Mouse (Mus musculus) liver, embryonic 13.5 days (tissue): Measurements from ENCODE around the gene Ncl. TPM values are rescaled to one million over a fixed set of nuclear protein-coding genes. Genes with fewer than 3 reads are reported as not detected.

Experiments
- ATAC-seq: fragments of 200-750 bp; cut with Nextera tagmentation; 2 replicates; pipeline ENCODE4 v1.8.0; 2017; ENCODE audit warnings: low read depth, mild to moderate bottlenecking, moderate number of reproducible peaks, moderate library complexity
- DNase-seq: peaks from one replicate; pipeline ENCODE4 v3.0.0; 2022
- H3K27ac ChIP-seq: fragments of 300-500 bp; sonication (generic); 2 replicates; pipeline ENCODE4 v1.5.1; 2015; ENCODE audit warnings: moderate library complexity, mild to moderate bottlenecking, inconsistent platforms
- H3K27me3 ChIP-seq: fragments of 300-500 bp; sonication (generic); 2 replicates; pipeline ENCODE4 v1.6.1; 2015; ENCODE audit warnings: mild to moderate bottlenecking, inconsistent platforms
- H3K36me3 ChIP-seq: fragments of 300-500 bp; sonication (generic); 2 replicates; pipeline ENCODE4 v1.6.1; 2015; ENCODE audit warnings: mild to moderate bottlenecking, inconsistent platforms
- H3K4me1 ChIP-seq: fragments of 300-500 bp; sonication (generic); replicated peaks from 2 replicates; pipeline ENCODE4 v1.6.1; 2015; ENCODE audit warnings: inconsistent platforms
- H3K4me2 ChIP-seq: fragments of 300-500 bp; sonication (generic); 2 replicates; pipeline ENCODE4 v1.6.1; 2015; ENCODE audit warnings: inconsistent platforms, mild to moderate bottlenecking, moderate library complexity
- H3K4me3 ChIP-seq: fragments of 300-500 bp; sonication (generic); replicated peaks from 2 replicates; pipeline ENCODE4 v1.5.1; 2015; ENCODE audit warnings: mild to moderate bottlenecking, inconsistent platforms
- H3K9ac ChIP-seq: fragments of 300-500 bp; sonication (generic); 2 replicates; pipeline ENCODE4 v1.6.1; 2015; ENCODE audit warnings: mild to moderate bottlenecking, inconsistent platforms
- H3K9me3 ChIP-seq: fragments of 300-500 bp; sonication (generic); replicated peaks from 2 replicates; pipeline ENCODE4 v1.6.1; 2016; ENCODE audit warnings: inconsistent platforms
- WGBS: fragments of 180-500 bp; shearing (Covaris S2); methylation state at CpG from one replicate; pipeline ENCODE4 v1.1.7; 2015; ENCODE audit not compliant: insufficient replicate concordance; 5-methylcytosine and 5-hydroxymethylcytosine counted together
- polyA plus RNA-seq: library from polyadenylated mRNA; unstranded; fragments of >200 nt; fragmentation: Nextera tagmentation; extraction: Ambion mirVana; gene quantifications from 2 replicates; pipeline ENCODE4 v1.2.1, GENCODE M21; 2015

The Ncl gene
- polyA plus RNA-seq, 1 experiment from 2014 or later: 423 TPM

GRCm38 (mm10) chr1:86312269-86312668 lies 46.9 kb downstream of the Ncl start:
- Histone ChIP-seq H3K27me3 (no peaks in the 10 kb centered on the region), H3K9me3 (no peaks in the 10 kb centered on the region), H3K36me3 (no peaks in the 10 kb centered on the region), H3K9ac (no peak overlapping the region), H3K4me1 (peaks cover 54% of the 10 kb centered on the region), H3K4me3 (no peak overlapping the region), H3K4me2 (peak overlapping the region; percentile 30; the same call in 1 of the 2 replicates), H3K27ac (peak overlapping the region; percentile 78)
- DNase-seq: peak; percentile 83
- WGBS: 43% methylated on average over 3 of the region's 3 CpGs
- ATAC-seq: peak; percentile 98

- Histone ChIP-seq H3K36me3 (no peaks in the 10 kb centered on the region), H3K9me3 (no peaks in the 10 kb centered on the region), H3K9ac (no peak overlapping the region), H3K4me1 (peaks cover 56% of the 10 kb centered on the region), H3K27me3 (no peaks in the 10 kb centered on the region), H3K27ac (peak overlapping the region; percentile 66), H3K4me2 (no peak overlapping the region), H3K4me3 (no peak overlapping the region)
- DNase-seq: no peak
- 65% methylated on average over 10 of the region's 10 CpGs for WGBS
- no peak for ATAC-seq
Measured at GRCm38 (mm10) chr1:86311467-86312005, 47.7 kb downstream of the Ncl start.

- H3K27ac ChIP-seq: no peak overlapping the region
- DNase-seq (no peak), ATAC-seq (no peak)
- H3K4me3 ChIP-seq: no peak overlapping the region
- WGBS: 73% methylated on average over 15 of the region's 15 CpGs
- no peak overlapping the region for H3K9ac ChIP-seq
- no peaks in the 10 kb centered on the region for H3K36me3 ChIP-seq
- no peaks in the 10 kb centered on the region for H3K9me3 ChIP-seq
- peaks cover 56% of the 10 kb centered on the region for H3K4me1 ChIP-seq
- H3K27me3 ChIP-seq: no peaks in the 10 kb centered on the region
- no peak overlapping the region for H3K4me2 ChIP-seq
Measured at GRCm38 (mm10) chr1:86310536-86311310, 48.5 kb downstream of the Ncl start.

- peaks cover 11% of the 10 kb centered on the region for H3K27me3 ChIP-seq
- no peaks in the 10 kb centered on the region for H3K9me3 ChIP-seq
- 91% methylated on average over 7 of the region's 7 CpGs for WGBS
- H3K4me2 ChIP-seq: no peak overlapping the region
- H3K27ac ChIP-seq: no peak overlapping the region
- no peak overlapping the region for H3K9ac ChIP-seq
- no peak for DNase-seq
- H3K4me1 ChIP-seq: peaks cover 57% of the 10 kb centered on the region
- no peaks in the 10 kb centered on the region for H3K36me3 ChIP-seq
- ATAC-seq: no peak
- no peak overlapping the region for H3K4me3 ChIP-seq
Measured at GRCm38 (mm10) chr1:86309270-86309833, 49.8 kb downstream of the Ncl start.

GRCm38 (mm10) chr1:86307871-86308641 lies 51.1 kb downstream of the Ncl start:
- Histone ChIP-seq H3K27ac (no peak overlapping the region), H3K4me1 (peaks cover 57% of the 10 kb centered on the region), H3K9me3 (no peaks in the 10 kb centered on the region), H3K27me3 (peaks cover 24% of the 10 kb centered on the region), H3K36me3 (no peaks in the 10 kb centered on the region), H3K4me2 (no peak overlapping the region), H3K9ac (no peak overlapping the region), H3K4me3 (no peak overlapping the region)
- no peak for DNase-seq
- 49% methylated on average over 4 of the region's 4 CpGs for WGBS
- ATAC-seq: no peak

- Histone ChIP-seq H3K36me3 (no peaks in the 10 kb centered on the region), H3K27me3 (peaks cover 31% of the 10 kb centered on the region), H3K27ac (no peak overlapping the region), H3K4me1 (peaks cover 57% of the 10 kb centered on the region), H3K4me2 (no peak overlapping the region), H3K9me3 (no peaks in the 10 kb centered on the region), H3K9ac (no peak overlapping the region), H3K4me3 (no peak overlapping the region)
- DNase-seq (no peak), ATAC-seq (no peak)
- WGBS: 73% methylated on average over 7 of the region's 7 CpGs
Measured at GRCm38 (mm10) chr1:86307177-86307762, 51.9 kb downstream of the Ncl start.

GRCm38 (mm10) chr1:86306686-86307085 lies 52.5 kb downstream of the Ncl start:
- peaks cover 59% of the 10 kb centered on the region for H3K4me1 ChIP-seq
- H3K36me3 ChIP-seq: no peaks in the 10 kb centered on the region
- DNase-seq (no peak), ATAC-seq (no peak)
- no peak overlapping the region for H3K4me3 ChIP-seq
- H3K27me3 ChIP-seq: peaks cover 32% of the 10 kb centered on the region
- no peak overlapping the region for H3K9ac ChIP-seq
- 66% methylated on average over 3 of the region's 3 CpGs for WGBS
- no peaks in the 10 kb centered on the region for H3K9me3 ChIP-seq
- no peak overlapping the region for H3K4me2 ChIP-seq
- H3K27ac ChIP-seq: no peak overlapping the region

- peak; percentile 7; the same call in 1 of the 2 replicates for ATAC-seq
- WGBS: 3% methylated on average over 16 of the region's 16 CpGs
- no peak for DNase-seq
- H3K4me2 ChIP-seq: peak overlapping the region; percentile 93
- H3K9me3 ChIP-seq: no peaks in the 10 kb centered on the region
- peak overlapping the region; percentile 65 for H3K4me3 ChIP-seq
- peaks cover 59% of the 10 kb centered on the region for H3K4me1 ChIP-seq
- no peaks in the 10 kb centered on the region for H3K36me3 ChIP-seq
- peaks cover 32% of the 10 kb centered on the region for H3K27me3 ChIP-seq
- peak overlapping the region; percentile 69 for H3K9ac ChIP-seq
- H3K27ac ChIP-seq: no peak overlapping the region
Measured at GRCm38 (mm10) chr1:86303873-86304250, 55.3 kb downstream of the Ncl start.

GRCm38 (mm10) chr1:86303063-86303872 lies 55.9 kb downstream of the Ncl start:
- WGBS: under 1% methylated on average over 65 of the region's 65 CpGs
- Histone ChIP-seq H3K4me2 (peak overlapping the region; percentile 93), H3K9me3 (no peaks in the 10 kb centered on the region), H3K27me3 (peaks cover 32% of the 10 kb centered on the region), H3K36me3 (no peaks in the 10 kb centered on the region), H3K4me3 (peak overlapping the region; percentile 65), H3K9ac (peak overlapping the region; percentile 69), H3K4me1 (peaks cover 60% of the 10 kb centered on the region), H3K27ac (no peak overlapping the region)
- peak; percentile 76 for DNase-seq
- peak; percentile 59 for ATAC-seq

- no peak for ATAC-seq
- no peak within 1 kb of the TSS for H3K27ac ChIP-seq
- peaks cover 32% of the 10 kb centered on the region for H3K27me3 ChIP-seq
Measured at GRCm38 (mm10) chr1:86302532-86302931, 56.7 kb downstream of the Ncl start, which contains the start of gene B3gnt7. Gene B3gnt7, plus strand, starts transcription at chr1:86302832.

More at GRCm38 (mm10) chr1:86302532-86302931, 56.7 kb downstream of the Ncl start, which contains the start of gene B3gnt7:
- peaks cover 55% of the 10 kb centered on the region for H3K4me1 ChIP-seq
- peak within 1 kb of the TSS; percentile 69 for H3K9ac ChIP-seq
- no peak for DNase-seq
- no peaks in the 10 kb centered on the region for H3K36me3 ChIP-seq
- peak within 1 kb of the TSS; percentile 65 for H3K4me3 ChIP-seq
- no peaks in the 10 kb centered on the region for H3K9me3 ChIP-seq
- WGBS: 51% methylated on average over 6 of the region's 6 CpGs
- H3K4me2 ChIP-seq: peak within 1 kb of the TSS; percentile 93
